Mouse (Mus musculus) intestine, embryonic 14.5 days (tissue): Measurements from ENCODE around the gene Itgb2. TPM values are rescaled to one million over a fixed set of nuclear protein-coding genes. Genes with fewer than 3 reads are reported as not detected.

Experiments
- ATAC-seq: fragments of 200-750 bp; cut with Nextera tagmentation; replicated peaks from 2 replicates; pipeline ENCODE4 v1.8.0; 2017; ENCODE audit warnings: low read depth, moderate number of reproducible peaks, moderate TSS enrichment, moderate library complexity; ENCODE audit not compliant: low FRiP score, low TSS enrichment
- DNase-seq: peaks from one replicate; pipeline ENCODE4 v3.0.0-alpha.2; 2018; ENCODE audit warnings: low spot score
- H3K27ac ChIP-seq: fragments of 300-500 bp; sonication (generic); 2 replicates; pipeline ENCODE4 v1.5.1; 2014; ENCODE audit warnings: low read depth, mild to moderate bottlenecking, control low read depth
- H3K27me3 ChIP-seq: fragments of 300-500 bp; sonication (generic); replicated peaks from 2 replicates; pipeline ENCODE4 v1.6.1; 2014; ENCODE audit warnings: low read length, control low read depth; ENCODE audit not compliant: control insufficient read depth, insufficient read depth
- H3K36me3 ChIP-seq: fragments of 300-500 bp; sonication (generic); 2 replicates; pipeline ENCODE4 v1.6.1; 2014; ENCODE audit warnings: low read length, control low read depth; ENCODE audit not compliant: control insufficient read depth, insufficient read depth
- H3K4me1 ChIP-seq: fragments of 300-500 bp; sonication (generic); replicated peaks from 2 replicates; pipeline ENCODE4 v1.6.1; 2014; ENCODE audit warnings: low read length, control low read depth, mixed read lengths; ENCODE audit not compliant: control insufficient read depth, insufficient read depth
- H3K4me2 ChIP-seq: fragments of 300-500 bp; sonication (generic); 2 replicates; pipeline ENCODE4 v1.6.1; 2014; ENCODE audit warnings: low read length
- H3K4me3 ChIP-seq: fragments of 300-500 bp; sonication (generic); 2 replicates; pipeline ENCODE4 v1.5.1; 2014; ENCODE audit warnings: low read depth, low read length, control low read depth, mixed read lengths
- H3K9ac ChIP-seq: fragments of 300-500 bp; sonication (generic); 2 replicates; pipeline ENCODE4 v1.6.1; 2014; ENCODE audit warnings: mild to moderate bottlenecking, low read length
- H3K9me3 ChIP-seq: fragments of 300-500 bp; sonication (generic); 2 replicates; pipeline ENCODE4 v1.6.1; 2016; ENCODE audit warnings: low read length, control low read depth; ENCODE audit not compliant: control insufficient read depth
- WGBS: fragments of 180-500 bp; shearing (Covaris S2); extraction: QIAGEN DNeasy Blood & Tissue Kit; methylation state at CpG from one replicate; pipeline ENCODE4 v1.1.7; 2014; 5-methylcytosine and 5-hydroxymethylcytosine counted together
- polyA plus RNA-seq: library from polyadenylated mRNA; unstranded; fragments of >200 nt; fragmentation: Nextera tagmentation; extraction: Ambion mirVana; gene quantifications from 2 replicates; pipeline ENCODE4 v1.2.1, GENCODE M21; 2014

Gene Itgb2
- polyA plus RNA-seq, 1 experiment from 2014 or later, result 3.1 TPM

DNA sequence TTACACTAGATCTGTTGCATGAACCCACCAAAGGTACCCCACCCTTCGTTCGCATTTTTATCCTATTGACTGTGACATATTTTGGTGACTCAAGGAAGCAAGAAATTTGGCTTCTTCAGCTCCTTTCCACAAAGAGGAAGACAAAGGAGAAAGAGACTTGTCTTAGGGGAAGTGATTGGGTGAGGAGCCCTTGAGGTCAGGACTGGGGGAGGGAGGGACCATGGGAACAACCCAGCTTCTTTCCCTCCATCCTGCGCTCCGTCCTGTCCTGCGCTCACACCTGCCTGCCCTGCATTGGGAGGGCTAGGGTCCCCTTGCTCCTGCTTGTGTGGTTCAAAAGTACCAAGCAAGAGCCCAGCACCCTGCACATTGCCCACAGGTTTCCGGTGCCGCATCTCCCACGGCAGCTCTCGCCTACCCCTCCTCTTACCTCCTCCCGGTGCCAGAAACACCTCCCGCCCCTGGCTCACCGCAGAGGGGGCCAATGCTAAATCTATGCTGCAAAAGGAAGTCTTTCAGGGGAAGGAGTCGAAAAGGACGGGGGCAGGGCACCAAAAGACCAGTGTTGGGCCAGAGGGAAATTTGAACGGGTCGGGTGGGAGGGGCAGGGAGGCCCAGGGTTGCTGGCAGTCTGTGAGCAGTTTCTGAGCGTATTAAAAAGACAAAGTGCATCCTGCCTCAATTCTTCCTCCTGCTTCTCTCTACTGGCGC, 7.9 kb upstream of the Itgb2 start:
- H3K4me1 ChIP-seq, result peaks cover 3% of the 10 kb centered on the region; the same call in 1 of the 2 replicates
- ATAC-seq, result no peak

GRCm38 (mm10) chr10:77522746-77523145, 7.3 kb upstream of the Itgb2 start:
- Histone ChIP-seq H3K27ac (no peak overlapping the region), H3K36me3 (no peaks in the 10 kb centered on the region), H3K27me3 (no peaks in the 10 kb centered on the region), H3K4me3 (0 out of 2 replicates have a peak overlapping the region, but pooled peaks have one; percentile 21), H3K4me1 (peaks cover 3% of the 10 kb centered on the region; the same call in 1 of the 2 replicates), H3K4me2 (peak overlapping the region; percentile 47), H3K9me3 (no peaks in the 10 kb centered on the region), H3K9ac (no peak overlapping the region; the same call in 1 of the 2 replicates)
- ATAC-seq (no peak), DNase-seq (no peak)
- 54% methylated on average over 12 of the region's 12 CpGs for WGBS

More for the DNA sequence above, 7.9 kb upstream of the Itgb2 start:
- Histone ChIP-seq H3K27me3 (no peaks in the 10 kb centered on the region), H3K27ac (no peak overlapping the region), H3K9ac (no peak overlapping the region; the same call in 1 of the 2 replicates), H3K9me3 (no peaks in the 10 kb centered on the region), H3K36me3 (no peaks in the 10 kb centered on the region), H3K4me2 (peak overlapping the region; percentile 47), H3K4me3 (peak overlapping the region; percentile 21)
- 20% methylated on average over 18 of the region's 18 CpGs for WGBS
- peak; percentile 61 for DNase-seq

GRCm38 (mm10) chr10:77523321-77523720, 6.7 kb upstream of the Itgb2 start:
- Histone ChIP-seq H3K9ac (no peak overlapping the region), H3K9me3 (no peaks in the 10 kb centered on the region), H3K27ac (no peak overlapping the region), H3K4me2 (no peak overlapping the region), H3K4me3 (no peak overlapping the region), H3K36me3 (no peaks in the 10 kb centered on the region), H3K27me3 (no peaks in the 10 kb centered on the region), H3K4me1 (peaks cover 3% of the 10 kb centered on the region; the same call in 1 of the 2 replicates)
- ATAC-seq (no peak), DNase-seq (no peak)
- 68% methylated on average over 7 of the region's 7 CpGs for WGBS

- Histone ChIP-seq H3K4me3 (no peak overlapping the region), H3K27me3 (no peaks in the 10 kb centered on the region), H3K27ac (no peak overlapping the region), H3K9me3 (no peaks in the 10 kb centered on the region), H3K4me1 (peaks cover 3% of the 10 kb centered on the region; the same call in 1 of the 2 replicates), H3K4me2 (no peak overlapping the region), H3K36me3 (no peaks in the 10 kb centered on the region), H3K9ac (no peak overlapping the region)
- ATAC-seq (no peak), DNase-seq (no peak)
- 85% methylated on average over 2 of the region's 2 CpGs for WGBS
Observed at GRCm38 (mm10) chr10:77526488-77526887, 3.6 kb upstream of the Itgb2 start.

DNA sequence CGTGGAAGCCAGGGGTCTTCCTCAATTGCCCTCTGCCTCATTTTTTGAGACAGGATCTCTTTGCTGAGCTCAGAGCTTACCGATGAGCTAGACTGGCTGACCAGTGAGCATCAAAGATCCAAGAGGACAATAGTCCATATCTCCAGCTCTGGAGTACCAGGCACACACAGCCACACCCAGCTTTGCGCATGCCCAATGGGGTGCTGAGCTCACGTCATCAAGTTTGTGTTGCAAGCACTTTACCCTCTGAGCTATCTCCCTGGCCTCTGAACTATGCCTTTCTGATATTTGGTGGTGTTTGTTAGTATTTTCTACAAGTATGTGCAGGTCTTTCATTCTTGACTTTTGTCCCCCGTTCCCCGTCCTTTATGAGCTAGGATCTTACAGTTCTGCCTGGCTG, 1.4 kb upstream of the Itgb2 start:
- DNase-seq (no peak), ATAC-seq (no peak)
- Histone ChIP-seq H3K9me3 (no peaks in the 10 kb centered on the region), H3K9ac (no peak overlapping the region), H3K27ac (no peak overlapping the region), H3K36me3 (no peaks in the 10 kb centered on the region), H3K27me3 (no peaks in the 10 kb centered on the region), H3K4me3 (no peak overlapping the region), H3K4me2 (no peak overlapping the region), H3K4me1 (no peaks in the 10 kb centered on the region)
- 79% methylated on average over 6 of the region's 6 CpGs for WGBS

GRCm38 (mm10) chr10:77531026-77532019, 1.3 kb downstream of the Itgb2 start:
- no peak overlapping the region for H3K4me3 ChIP-seq
- H3K27me3 ChIP-seq, result no peaks in the 10 kb centered on the region
- H3K9ac ChIP-seq, result no peak overlapping the region
- H3K36me3 ChIP-seq, result no peaks in the 10 kb centered on the region
- no peak overlapping the region for H3K4me2 ChIP-seq
- 74% methylated on average over 6 of the region's 6 CpGs for WGBS
- H3K27ac ChIP-seq, result no peak overlapping the region
- no peaks in the 10 kb centered on the region for H3K9me3 ChIP-seq
- ATAC-seq (no peak), DNase-seq (no peak)
- H3K4me1 ChIP-seq, result no peaks in the 10 kb centered on the region

DNA sequence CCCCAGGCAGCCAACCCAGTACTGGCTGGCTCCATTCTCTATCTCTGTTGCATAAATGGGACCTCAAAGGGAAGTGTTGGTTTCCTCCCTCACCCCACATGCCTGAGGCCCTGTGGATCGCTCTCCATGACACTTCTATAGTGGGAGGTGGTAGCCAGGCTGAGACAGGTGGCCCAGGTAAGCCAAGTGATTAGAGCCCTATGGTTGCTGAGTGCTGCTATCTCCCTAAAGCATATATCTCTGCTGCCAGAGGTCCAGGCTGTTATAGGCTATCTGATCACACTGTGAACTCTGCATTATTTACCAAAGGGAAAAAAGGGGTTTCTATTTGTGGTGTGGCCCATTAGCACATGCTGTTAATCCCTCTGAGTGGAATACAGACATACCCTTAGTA, 2.0 kb downstream of the Itgb2 start:
- WGBS, result 77% methylated on average over 1 of the region's 1 CpGs
- no peak overlapping the region for H3K4me3 ChIP-seq

GRCm38 (mm10) chr10:77536727-77537126, 6.7 kb downstream of the Itgb2 start:
- no peak for ATAC-seq
- Histone ChIP-seq H3K4me2 (no peak overlapping the region), H3K9me3 (no peaks in the 10 kb centered on the region), H3K9ac (no peak overlapping the region), H3K27ac (no peak overlapping the region), H3K4me1 (no peaks in the 10 kb centered on the region), H3K27me3 (no peaks in the 10 kb centered on the region), H3K4me3 (no peak overlapping the region), H3K36me3 (no peaks in the 10 kb centered on the region)
- 72% methylated on average over 8 of the region's 8 CpGs for WGBS
- DNase-seq, result no peak

More for the DNA sequence above, 2.0 kb downstream of the Itgb2 start:
- ATAC-seq (no peak), DNase-seq (no peak)
- Histone ChIP-seq H3K27ac (no peak overlapping the region), H3K9ac (no peak overlapping the region), H3K36me3 (no peaks in the 10 kb centered on the region), H3K27me3 (no peaks in the 10 kb centered on the region), H3K9me3 (no peaks in the 10 kb centered on the region), H3K4me1 (no peaks in the 10 kb centered on the region), H3K4me2 (no peak overlapping the region)
